Mouse (Mus musculus) 3T3-L1 (cell line): ENCODE measurements around the gene Fn3krp.

Experiments used
- DNase-seq: peaks from one replicate; pipeline ENCODE4 v3.0.0-alpha.2; 2015; ENCODE audit warnings: low read depth, low spot score

Fn3krp gene

DNA sequence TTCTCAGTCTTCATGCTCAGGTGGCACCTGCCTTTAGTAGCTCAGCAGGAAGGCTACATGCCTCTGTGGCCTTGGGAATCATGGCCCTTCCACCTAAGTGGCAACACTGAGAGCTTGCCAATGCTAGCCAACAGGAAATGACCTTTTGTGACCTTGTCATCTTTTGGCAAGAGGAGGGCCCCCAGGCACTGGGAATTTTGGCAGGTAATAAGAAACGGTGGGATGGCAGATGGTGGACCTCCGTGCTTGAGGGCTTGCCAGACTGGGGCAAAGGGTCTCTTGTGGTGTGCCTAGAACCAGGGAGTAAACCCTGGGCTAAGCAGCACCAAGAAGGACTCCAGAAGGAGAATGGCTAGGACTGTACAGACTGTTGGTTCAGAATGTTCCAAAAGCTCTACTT is 20.9 kb downstream of the Fn3krp start:
- DNase-seq, result no peak

- DNase-seq, result no peak
Observed at GRCm38 (mm10) chr11:121451216-121451726, 30.1 kb downstream of the Fn3krp start.

GRCm38 (mm10) chr11:121451753-121452635 is 30.8 kb downstream of the Fn3krp start, which contains the start of gene Tbcd:
Gene Tbcd, plus strand, starts transcription at chr11:121451949.
- DNase-seq, result peak; percentile 97

DNA sequence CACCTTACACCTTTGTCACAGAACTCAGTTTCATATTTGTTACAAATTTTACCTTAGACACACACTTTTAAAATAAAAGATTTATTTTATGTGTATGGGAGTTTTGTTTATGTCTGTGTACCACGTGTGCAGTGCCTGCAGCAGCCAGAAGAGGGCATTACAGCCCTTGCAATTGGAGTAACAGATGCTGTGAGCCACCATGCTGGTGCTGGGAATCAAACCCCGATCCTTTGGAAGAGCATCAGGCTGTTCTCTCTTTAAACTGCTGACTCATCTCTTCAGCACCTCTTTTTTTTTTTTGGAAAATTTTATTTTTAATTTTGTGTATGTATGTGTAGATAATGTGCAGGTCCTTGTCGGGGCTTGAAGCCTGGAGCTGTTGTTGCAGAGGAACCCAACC is 36.7 kb downstream of the Fn3krp start:
- DNase-seq, result no peak

DNA sequence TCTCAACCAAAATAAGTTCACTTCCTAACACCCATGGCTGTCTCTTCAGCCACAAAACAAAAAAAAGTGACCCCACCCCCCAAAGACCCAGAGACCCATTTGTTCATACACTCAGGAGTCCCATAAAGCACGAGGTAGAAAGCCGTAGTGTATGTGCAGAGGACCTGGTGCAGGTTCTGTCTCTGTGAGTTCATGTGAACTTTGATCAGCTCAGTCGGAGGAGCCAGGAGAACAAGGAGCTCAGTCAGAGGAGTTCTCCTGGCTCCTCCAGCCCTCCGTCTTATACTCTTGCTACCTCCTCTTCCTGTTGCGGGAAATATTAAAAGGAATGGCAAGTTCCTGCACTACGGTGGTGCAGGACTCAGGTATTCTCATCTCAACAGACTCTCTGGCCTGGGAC is 46.2 kb downstream of the Fn3krp start:
- DNase-seq, result no peak

DNA sequence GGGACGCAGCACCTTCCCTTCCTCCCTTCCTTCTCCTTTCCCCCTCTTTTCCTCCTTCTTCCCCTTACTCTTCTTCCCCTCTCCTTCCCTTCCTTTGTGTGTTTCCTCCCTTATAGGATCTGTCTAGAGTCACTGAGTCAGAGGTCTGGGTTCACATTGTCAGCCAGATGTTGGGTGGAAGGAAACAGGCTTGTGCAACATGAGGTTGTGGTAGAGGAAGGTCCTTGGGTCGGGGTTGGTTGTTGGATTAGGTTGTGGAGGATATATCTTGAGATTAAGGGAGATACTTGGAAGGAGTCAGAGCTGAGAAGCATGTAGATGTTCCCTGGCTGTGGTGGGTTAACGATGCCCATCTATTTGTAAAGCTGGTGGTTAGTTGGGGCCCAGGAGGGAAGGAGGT is 53.6 kb downstream of the Fn3krp start:
- peak; percentile 60 for DNase-seq

- DNase-seq, result peak; percentile 93
Observed at GRCm38 (mm10) chr11:121475699-121476415, 54.7 kb downstream of the Fn3krp start.

DNA sequence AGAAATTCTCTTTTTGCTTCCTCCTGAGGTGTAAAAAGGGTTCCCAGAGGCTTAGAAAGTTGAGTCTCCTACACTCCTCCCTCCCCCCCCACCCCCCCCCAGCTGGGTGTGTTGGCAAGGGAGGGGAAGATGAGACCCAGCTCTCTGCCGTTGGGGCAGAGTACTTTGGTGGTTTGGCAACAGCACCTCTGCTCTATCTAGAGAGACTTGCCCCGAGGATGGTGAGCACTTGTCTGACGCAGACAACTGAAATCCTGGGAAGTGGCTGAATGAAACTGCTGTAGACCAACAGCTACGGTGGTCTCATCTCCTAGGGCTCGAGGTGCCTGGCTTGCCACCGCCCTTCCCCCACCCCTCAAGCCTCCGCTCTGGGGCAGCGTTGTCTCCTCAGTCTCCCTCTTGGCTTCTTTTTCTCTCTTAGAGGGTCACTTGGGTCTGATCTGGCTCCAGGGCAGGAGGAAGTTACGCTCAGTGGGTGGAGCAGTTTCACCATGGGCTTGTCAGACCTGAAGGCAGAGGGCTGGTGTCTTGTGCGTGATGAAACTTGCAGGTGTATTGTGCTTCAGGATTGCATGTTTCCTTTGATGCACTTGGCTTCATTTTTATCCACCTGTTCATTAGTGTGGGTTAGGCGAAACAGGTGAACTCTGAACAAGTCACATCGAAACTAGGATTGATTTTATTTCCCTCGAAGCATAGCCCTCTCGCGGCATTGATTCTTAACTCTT is 58.4 kb downstream of the Fn3krp start:
- no peak for DNase-seq
